Mouse (Mus musculus) forebrain, postnatal 0 days (tissue): ENCODE results near the gene Serpinb13. TPM values are rescaled to one million over a fixed set of nuclear protein-coding genes. Genes with fewer than 3 reads are reported as not detected.

Experiments
- ATAC-seq: fragments of 200-750 bp; cut with Nextera tagmentation; 2 replicates; pipeline ENCODE4 v1.8.0; 2017; ENCODE audit warnings: mild to moderate bottlenecking, moderate library complexity
- DNase-seq: peaks from one replicate; pipeline ENCODE4 v3.0.0-alpha.2; 2015
- H3K27ac ChIP-seq: fragments of 300-500 bp; sonication (generic); 2 replicates; pipeline ENCODE4 v1.5.1; 2014; ENCODE audit warnings: low read depth, mild to moderate bottlenecking, antibody characterized with exemption, low read length, moderate library complexity, mixed read lengths
- H3K27me3 ChIP-seq: fragments of 300-500 bp; sonication (generic); 2 replicates; pipeline ENCODE4 v1.6.1; 2014; ENCODE audit warnings: mild to moderate bottlenecking, low read length, mixed read lengths; ENCODE audit not compliant: insufficient read depth
- H3K36me3 ChIP-seq: fragments of 300-500 bp; sonication (generic); 2 replicates; pipeline ENCODE4 v1.6.1; 2014; ENCODE audit warnings: mild to moderate bottlenecking, moderate library complexity; ENCODE audit not compliant: insufficient read depth
- H3K4me1 ChIP-seq: fragments of 300-500 bp; sonication (generic); 2 replicates; pipeline ENCODE4 v1.6.1; 2014; ENCODE audit warnings: antibody characterized with exemption; ENCODE audit not compliant: insufficient read depth
- H3K4me2 ChIP-seq: fragments of 300-500 bp; sonication (generic); 2 replicates; pipeline ENCODE4 v1.6.1; 2014; ENCODE audit warnings: low read depth, mild to moderate bottlenecking, moderate library complexity
- H3K4me3 ChIP-seq: fragments of 300-500 bp; sonication (generic); 2 replicates; pipeline ENCODE4 v1.5.1; 2014; ENCODE audit warnings: low read depth, low read length, mixed read lengths
- H3K9ac ChIP-seq: fragments of 300-500 bp; sonication (generic); 2 replicates; pipeline ENCODE4 v1.6.1; 2014; ENCODE audit warnings: mild to moderate bottlenecking
- H3K9me3 ChIP-seq: fragments of 300-500 bp; sonication (generic); 2 replicates; pipeline ENCODE4 v1.6.1; 2016; ENCODE audit warnings: low read length
- CTCF ChIP-seq: sonication (generic); IDR thresholded peaks from 2 replicates; pipeline ENCODE4 v1.5.1; 2016; ENCODE audit warnings: antibody characterized with exemption, control low read depth, low read depth
- WGBS: fragments of 180-500 bp; shearing (Covaris S2); extraction: QIAGEN DNeasy Blood & Tissue Kit; methylation state at CpG from one replicate; pipeline ENCODE4 v1.1.7; 2014; 5-methylcytosine and 5-hydroxymethylcytosine counted together
- polyA plus RNA-seq: library from polyadenylated mRNA; unstranded; fragments of >200 nt; fragmentation: Nextera tagmentation; extraction: Ambion mirVana; gene quantifications from 2 replicates; pipeline ENCODE4 v1.2.1, GENCODE M21; 2015
- total RNA-seq: library from RNA; depleted of rRNA; stranded (reverse); fragments of >200 nt; gene quantifications from 2 replicates; pipeline ENCODE4 v1.2.3, GENCODE M21; 2014; rRNA removed

The Serpinb13 gene
- not detected in 2 replicates for total RNA-seq
- polyA plus RNA-seq: not detected in 2 replicates

DNA sequence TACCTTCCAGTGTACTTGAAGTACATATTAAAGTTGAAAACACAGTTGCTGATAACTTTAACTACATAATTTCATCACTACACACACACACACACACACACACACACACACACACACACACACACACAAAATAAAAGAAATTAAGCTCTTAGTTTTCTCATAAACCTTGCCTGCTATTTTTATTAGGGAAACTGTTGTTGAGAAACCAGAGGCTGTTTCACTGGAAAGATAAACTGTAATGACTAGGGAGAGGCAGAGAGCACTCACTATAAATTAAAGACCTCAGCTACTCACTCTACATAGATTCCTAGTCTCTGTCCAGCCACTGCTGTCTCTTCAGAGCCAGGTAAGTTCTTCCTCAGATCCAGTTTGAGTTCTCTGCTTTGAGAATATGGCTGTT, at the start of gene Serpinb13:
TSS of gene Serpinb13 (plus strand) at position 301 of the 400 bp plus-strand sequence.
- ATAC-seq (no peak), DNase-seq (no peak)
- no peaks in the 10 kb centered on the region for H3K36me3 ChIP-seq
- H3K4me3 ChIP-seq: no peak within 1 kb of the TSS
- no peaks in the 10 kb centered on the region for H3K4me1 ChIP-seq
- H3K4me2 ChIP-seq: no peak within 1 kb of the TSS
- no peak within 1 kb of the TSS for H3K9ac ChIP-seq
- no peaks in the 10 kb centered on the region for H3K9me3 ChIP-seq
- H3K27me3 ChIP-seq: no peaks in the 10 kb centered on the region
- no peak within 1 kb of the TSS for H3K27ac ChIP-seq
- TF ChIP-seq CTCF: no peak

GRCm38 (mm10) chr1:106931954-106932353, 48.8 kb upstream of the Serpinb13 start:
- no peaks in the 10 kb centered on the region for H3K4me1 ChIP-seq
- no peak overlapping the region for H3K4me3 ChIP-seq
- no peak overlapping the region for H3K4me2 ChIP-seq
- DNase-seq: no peak
- H3K9me3 ChIP-seq: no peaks in the 10 kb centered on the region
- H3K27ac ChIP-seq: no peak overlapping the region
- 86% methylated on average over 4 of the region's 4 CpGs for WGBS
- no peaks in the 10 kb centered on the region for H3K27me3 ChIP-seq
- TF ChIP-seq CTCF: no peak
- no peak overlapping the region for H3K9ac ChIP-seq
- no peaks in the 10 kb centered on the region for H3K36me3 ChIP-seq
- ATAC-seq: no peak

DNA sequence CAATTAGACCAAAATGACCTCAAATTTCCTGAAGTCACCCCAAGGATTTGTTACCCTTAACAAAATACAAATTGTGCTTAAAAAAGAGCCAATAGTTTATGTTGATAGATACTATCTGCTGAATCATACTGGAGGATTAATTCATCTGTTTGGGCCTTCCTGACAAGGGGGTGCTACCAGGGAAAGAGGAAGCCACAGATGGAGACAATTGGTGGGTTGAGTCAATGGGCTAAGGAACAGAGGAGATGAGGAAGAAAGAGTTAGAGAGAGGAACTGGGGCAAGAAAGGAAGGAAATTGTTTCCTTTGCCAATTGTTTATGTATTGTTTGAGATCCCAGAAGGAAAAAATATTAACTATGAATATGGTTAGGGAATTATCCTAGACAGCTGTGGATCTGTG, 47.1 kb upstream of the Serpinb13 start:
- Histone ChIP-seq H3K4me2 (no peak overlapping the region), H3K36me3 (no peaks in the 10 kb centered on the region), H3K9me3 (no peaks in the 10 kb centered on the region), H3K4me1 (no peaks in the 10 kb centered on the region), H3K27me3 (no peaks in the 10 kb centered on the region), H3K4me3 (no peak overlapping the region), H3K9ac (no peak overlapping the region), H3K27ac (no peak overlapping the region)
- TF ChIP-seq CTCF: no peak
- DNase-seq (no peak), ATAC-seq (no peak)

DNA sequence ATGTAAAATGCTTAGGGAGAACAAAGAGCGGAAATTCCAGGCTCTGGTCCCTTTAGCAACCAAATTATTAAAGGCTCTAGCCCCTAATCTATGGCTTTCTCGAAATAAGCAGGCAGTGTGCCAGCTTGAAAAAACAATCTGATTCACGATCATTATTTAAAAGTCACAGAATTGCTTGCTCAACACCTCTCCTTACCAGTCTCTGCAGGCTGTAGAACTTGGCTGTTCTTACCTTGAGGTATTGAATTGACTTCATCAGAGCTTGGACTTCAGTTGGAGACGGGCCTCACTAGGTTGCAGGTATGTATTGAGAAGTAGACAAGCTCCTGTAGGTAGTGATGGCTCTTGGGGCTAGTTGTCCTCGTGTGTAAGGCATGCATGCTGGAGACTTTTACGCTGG, 46.5 kb upstream of the Serpinb13 start, which contains the start of gene Serpinb12:
TSS of gene Serpinb12 (plus strand) at position 185 of the 400 bp plus-strand sequence.
- H3K4me2 ChIP-seq: no peak within 1 kb of the TSS
- H3K27me3 ChIP-seq: no peaks in the 10 kb centered on the region
- 81% methylated on average over 6 of the region's 6 CpGs for WGBS
- no peak for DNase-seq
- H3K4me1 ChIP-seq: no peaks in the 10 kb centered on the region
- no peak within 1 kb of the TSS for H3K27ac ChIP-seq
- H3K36me3 ChIP-seq: no peaks in the 10 kb centered on the region
- TF ChIP-seq CTCF: no peak
- H3K9me3 ChIP-seq: no peaks in the 10 kb centered on the region
- H3K4me3 ChIP-seq: no peak within 1 kb of the TSS
- no peak for ATAC-seq
- H3K9ac ChIP-seq: no peak within 1 kb of the TSS

DNA sequence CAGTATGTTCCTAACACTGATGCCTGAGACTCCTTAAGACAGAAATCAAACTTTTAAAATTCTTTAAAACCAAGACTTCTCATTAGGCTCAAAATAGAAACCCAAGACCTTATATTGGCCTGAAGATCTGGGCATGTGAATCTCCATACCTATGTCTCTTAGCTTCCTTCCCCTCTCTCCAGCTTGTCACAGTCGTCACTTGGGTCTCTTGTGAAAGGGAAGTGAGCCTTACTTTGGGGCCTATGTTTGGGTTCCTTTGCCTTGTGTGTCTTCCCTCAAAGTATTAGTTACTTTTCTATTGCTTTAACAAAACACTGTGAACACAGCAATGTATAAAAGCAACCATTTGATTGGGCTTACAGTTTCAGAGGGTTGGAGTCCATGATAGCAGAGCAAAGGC, 33.6 kb upstream of the Serpinb13 start:
- no peaks in the 10 kb centered on the region for H3K4me1 ChIP-seq
- no peaks in the 10 kb centered on the region for H3K27me3 ChIP-seq
- H3K4me3 ChIP-seq: no peak overlapping the region
- no peak for DNase-seq
- no peak for TF ChIP-seq CTCF
- H3K36me3 ChIP-seq: no peaks in the 10 kb centered on the region
- H3K9me3 ChIP-seq: no peaks in the 10 kb centered on the region
- H3K27ac ChIP-seq: no peak overlapping the region
- no peak overlapping the region for H3K9ac ChIP-seq
- H3K4me2 ChIP-seq: no peak overlapping the region
- ATAC-seq: no peak
- WGBS: 88% methylated on average over 1 of the region's 1 CpGs

- no peaks in the 10 kb centered on the region for H3K27me3 ChIP-seq
- TF ChIP-seq CTCF: no peak
- H3K36me3 ChIP-seq: no peaks in the 10 kb centered on the region
- H3K9me3 ChIP-seq: no peaks in the 10 kb centered on the region
- ATAC-seq: no peak
- H3K27ac ChIP-seq: no peak overlapping the region
- no peaks in the 10 kb centered on the region for H3K4me1 ChIP-seq
- H3K4me2 ChIP-seq: no peak overlapping the region
- DNase-seq: no peak
- no peak overlapping the region for H3K4me3 ChIP-seq
- no peak overlapping the region for H3K9ac ChIP-seq
- WGBS: 85% methylated on average over 3 of the region's 3 CpGs
Measured at GRCm38 (mm10) chr1:106959981-106960380, 20.8 kb upstream of the Serpinb13 start.

- Histone ChIP-seq H3K4me2 (no peak overlapping the region), H3K27ac (no peak overlapping the region), H3K4me3 (no peak overlapping the region), H3K4me1 (no peaks in the 10 kb centered on the region), H3K27me3 (no peaks in the 10 kb centered on the region), H3K9me3 (no peaks in the 10 kb centered on the region), H3K9ac (no peak overlapping the region), H3K36me3 (no peaks in the 10 kb centered on the region)
- WGBS: 34% methylated on average over 3 of the region's 3 CpGs
- ATAC-seq: no peak
- no peak for TF ChIP-seq CTCF
- no peak for DNase-seq
Measured at GRCm38 (mm10) chr1:106961023-106961422, 19.8 kb upstream of the Serpinb13 start.

- DNase-seq (no peak), ATAC-seq (no peak)
- WGBS: 93% methylated on average over 1 of the region's 1 CpGs
- H3K4me1 ChIP-seq: no peaks in the 10 kb centered on the region
- no peak overlapping the region for H3K4me3 ChIP-seq
- H3K9ac ChIP-seq: no peak overlapping the region
- H3K36me3 ChIP-seq: no peaks in the 10 kb centered on the region
- no peaks in the 10 kb centered on the region for H3K9me3 ChIP-seq
- no peaks in the 10 kb centered on the region for H3K27me3 ChIP-seq
- TF ChIP-seq CTCF: no peak
- no peak overlapping the region for H3K27ac ChIP-seq
- H3K4me2 ChIP-seq: no peak overlapping the region
Measured at GRCm38 (mm10) chr1:106983092-106983491, 2.3 kb downstream of the Serpinb13 start.
